Mouse (Mus musculus): ENCODE measurements around the gene Fitm2. TPM values are rescaled to one million over a fixed set of nuclear protein-coding genes. Genes with fewer than 3 reads are reported as not detected.

Gene Fitm2
- 10 to 100 TPM; 19.2 to 20.9 TPM for total RNA-seq (2021)

DNA sequence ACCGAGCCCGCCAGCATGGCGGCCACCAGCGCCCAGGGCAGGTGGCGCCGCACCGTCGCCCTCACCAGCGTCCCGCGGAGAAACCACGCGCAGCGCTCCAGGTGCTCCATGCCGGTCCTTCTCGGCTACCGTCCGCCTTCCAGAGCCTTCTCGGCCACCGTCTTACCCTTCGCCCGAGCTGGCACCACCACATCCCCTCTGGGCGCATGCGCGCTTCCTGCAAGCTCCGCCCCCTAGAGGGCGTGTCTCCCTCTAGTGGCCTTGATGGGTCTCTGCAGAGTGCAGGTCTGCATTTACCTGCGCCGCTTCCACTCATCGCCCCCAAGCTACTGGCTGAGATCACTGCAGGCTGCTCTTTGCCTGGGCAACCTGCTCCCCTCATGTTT lies at the start of gene Fitm2:
TSS of gene Fitm2 (minus strand) at position 164 of the 386 bp plus-strand sequence.
- peak; percentile 94 for DNase-seq

DNA sequence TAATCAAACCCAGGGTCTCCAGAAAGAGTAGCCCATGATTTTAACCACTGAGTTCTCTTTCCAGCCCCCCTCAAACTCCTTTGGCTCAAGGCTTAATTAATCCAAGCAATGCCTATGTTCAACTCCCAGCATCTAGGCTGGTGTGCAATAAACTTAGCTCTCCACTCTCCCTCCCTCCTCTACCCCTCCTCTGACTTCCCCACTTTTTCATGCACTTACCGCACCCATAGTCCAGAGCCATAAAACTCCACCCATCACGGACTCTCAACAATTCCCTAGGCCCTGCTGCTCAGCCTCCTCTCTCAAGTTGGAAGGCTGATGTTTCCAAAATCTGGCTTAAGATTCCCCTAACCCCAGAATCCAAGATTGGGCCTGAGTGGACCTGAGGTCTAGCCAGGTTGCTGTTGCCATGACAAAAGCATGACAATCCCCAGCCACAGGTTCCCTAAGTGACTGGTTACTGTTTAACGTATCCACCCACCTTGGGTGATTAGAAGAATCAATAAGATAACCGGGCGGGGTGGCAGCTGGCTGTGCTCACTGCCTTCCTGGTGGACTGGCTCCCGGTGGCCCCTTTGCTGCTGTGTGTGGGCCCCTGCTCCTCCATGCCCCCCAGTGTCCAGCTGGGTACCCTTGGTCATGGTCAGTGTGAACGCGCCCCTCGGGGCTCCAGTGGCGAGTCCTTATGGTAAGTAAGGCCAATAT lies 34.0 kb upstream of the Fitm2 start, which contains the start of gene Hnf4a:
TSS of gene Hnf4a (plus strand) at position 509 of the 705 bp plus-strand sequence.
- no peak for DNase-seq

DNA sequence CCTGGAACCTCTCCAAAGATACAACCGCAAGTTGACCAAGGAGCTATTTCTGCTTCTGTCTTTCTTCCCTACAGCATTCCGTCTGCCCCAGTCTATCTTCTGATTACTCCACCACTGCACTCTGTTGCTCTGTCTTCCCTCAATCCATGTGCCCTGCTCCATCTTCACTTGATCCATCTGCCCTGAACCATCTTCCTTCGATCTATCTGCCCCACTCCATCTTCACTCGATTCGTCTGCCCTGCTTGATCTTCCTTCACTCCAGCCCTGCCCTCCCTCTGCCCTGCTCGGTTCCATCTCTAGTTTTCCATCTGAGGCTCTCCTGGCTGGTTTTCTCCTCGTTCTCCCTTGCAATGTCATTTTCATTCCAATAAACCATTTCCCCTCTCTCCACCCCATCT lies 30.8 kb upstream of the Fitm2 start:
- DNase-seq: no peak

DNA sequence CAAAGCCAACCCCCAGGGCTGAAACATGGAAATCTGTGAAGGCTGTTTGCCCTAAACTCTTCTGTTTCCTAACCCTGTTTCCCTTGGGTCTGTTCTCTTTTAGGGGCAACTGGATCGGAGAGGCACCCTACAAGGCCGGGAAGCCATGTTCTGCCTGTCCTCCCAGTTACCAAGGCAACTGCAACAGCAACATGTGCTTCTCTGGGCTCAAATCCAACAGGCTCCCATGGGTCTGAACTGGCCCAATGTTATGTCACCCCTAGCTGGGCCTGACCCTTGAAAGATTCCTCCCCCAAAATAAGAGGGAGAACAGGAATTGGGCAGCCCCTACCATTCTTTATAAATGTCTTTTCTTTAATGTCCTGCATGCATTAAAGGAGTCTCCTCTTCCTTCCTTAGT lies 29.8 kb upstream of the Fitm2 start:
- no peak for DNase-seq

DNA sequence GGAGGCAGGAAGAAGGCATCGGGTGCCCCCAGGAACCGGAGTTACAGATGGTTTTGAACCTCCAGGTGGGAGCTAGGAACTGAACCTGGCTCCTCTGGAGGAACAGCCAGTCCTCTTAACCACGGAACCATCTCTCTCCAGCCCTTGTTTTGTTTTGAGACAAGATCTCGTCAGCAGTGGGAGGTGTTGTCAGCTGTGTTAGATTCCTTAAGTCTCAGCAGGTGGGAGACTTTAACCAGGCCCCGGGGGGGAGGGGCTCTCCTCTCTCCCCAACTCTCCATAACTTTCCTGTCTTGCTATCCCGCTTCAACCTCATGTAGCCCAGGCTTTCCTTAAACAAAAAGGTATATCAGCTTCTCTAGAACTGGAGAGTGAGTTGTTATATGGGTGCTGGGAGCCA lies 22.0 kb upstream of the Fitm2 start:
- DNase-seq: no peak

DNA sequence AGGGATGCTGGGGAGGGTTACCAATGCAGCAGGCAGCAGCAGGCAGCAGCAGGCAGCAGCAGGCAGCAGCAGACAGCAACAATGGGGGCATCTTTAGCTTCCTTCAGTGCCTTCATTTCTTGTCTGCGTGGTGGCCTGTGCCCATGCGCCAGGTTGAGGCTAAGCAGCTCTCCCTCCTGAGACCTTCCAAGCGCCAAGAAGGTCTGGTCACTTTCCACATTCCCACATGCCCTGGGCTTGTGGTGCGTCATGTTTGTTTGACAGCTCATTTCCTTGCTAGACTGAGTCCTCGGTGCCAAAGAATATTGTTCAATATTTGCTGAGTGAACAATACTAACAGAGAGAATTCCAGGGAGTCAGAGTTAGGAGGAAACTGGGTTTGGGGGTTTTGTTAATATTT lies 21.5 kb upstream of the Fitm2 start:
- no peak for DNase-seq

DNA sequence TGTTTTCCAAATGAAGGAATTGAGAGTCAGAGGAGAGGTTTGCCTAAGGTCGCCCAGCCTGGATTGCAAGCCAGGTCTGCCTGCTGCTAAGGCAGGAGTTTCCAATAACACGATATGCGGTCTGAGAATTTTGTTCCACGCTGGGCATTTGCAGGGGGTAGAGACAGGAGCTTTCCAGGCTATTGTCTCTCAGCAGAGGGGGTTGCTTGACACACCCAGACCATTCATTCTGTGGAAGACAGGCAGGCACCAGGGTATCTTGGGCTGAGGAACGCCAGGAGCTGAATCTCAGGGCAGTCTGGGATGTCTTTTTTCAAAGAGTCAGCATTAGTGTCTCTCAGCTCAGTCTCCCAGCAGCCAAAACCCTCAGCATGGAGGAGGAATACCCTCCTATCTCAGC lies 20.6 kb upstream of the Fitm2 start:
- DNase-seq: no peak

DNA sequence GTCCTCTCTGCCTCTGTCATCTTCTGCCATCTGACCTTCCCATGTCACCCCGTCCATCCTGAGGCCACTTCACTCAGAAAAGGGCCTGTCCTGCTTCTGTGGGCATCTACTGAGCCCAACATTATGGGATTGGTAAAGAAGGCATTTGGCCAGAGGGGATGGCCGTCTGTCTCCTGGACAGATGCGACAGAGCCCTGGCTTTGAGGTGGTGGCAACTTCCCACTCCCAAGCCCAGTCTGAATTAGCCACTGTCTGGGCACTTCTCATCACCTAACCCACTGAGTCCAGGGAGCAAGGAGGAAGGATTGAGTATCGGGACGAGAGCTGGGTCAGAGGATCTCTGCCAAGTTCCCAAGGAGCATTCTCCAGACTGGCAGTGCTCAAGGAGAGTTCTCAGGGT lies 19.6 kb upstream of the Fitm2 start, which contains the start of gene R3hdml:
TSS of gene R3hdml (plus strand) at position 301 of the 400 bp plus-strand sequence.
- DNase-seq: no peak

DNA sequence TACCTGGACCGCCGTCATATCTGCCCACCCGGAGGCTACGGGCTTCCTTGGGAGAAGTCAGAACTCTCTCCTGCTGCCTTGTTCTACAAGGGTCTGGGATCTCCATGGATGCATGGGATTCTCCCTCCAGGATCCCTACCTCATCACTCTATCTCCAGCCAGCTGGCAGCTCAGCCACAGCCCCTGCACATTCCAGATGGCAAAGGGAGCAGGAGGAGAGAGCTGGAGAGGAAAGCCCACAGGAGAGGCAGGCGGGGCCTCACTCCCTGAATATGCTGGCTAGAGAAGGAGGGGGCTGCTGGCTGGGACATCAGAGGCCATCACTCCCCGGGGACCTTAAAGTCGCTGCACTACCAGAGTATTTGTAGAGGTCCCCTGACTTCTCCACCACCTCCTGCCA lies 18.9 kb upstream of the Fitm2 start:
- no peak for DNase-seq

DNA sequence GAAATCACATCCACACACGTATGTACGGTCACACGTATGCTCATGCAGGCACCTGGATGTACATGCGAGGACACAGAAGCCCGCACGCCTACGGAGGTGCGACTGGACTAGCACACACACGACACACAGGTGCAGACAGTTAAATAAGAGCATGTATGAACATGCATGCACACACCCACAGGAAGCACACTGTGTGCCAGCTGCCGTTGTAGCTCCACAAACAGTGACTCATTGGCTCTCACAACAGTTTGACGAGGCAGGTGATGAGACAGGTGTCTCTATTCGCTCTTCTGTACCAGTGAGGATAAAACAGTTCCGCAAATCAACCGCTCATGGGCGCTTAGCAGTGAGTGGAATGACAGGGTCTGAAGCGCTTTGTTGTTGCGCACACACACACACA lies 18.2 kb upstream of the Fitm2 start:
- no peak for DNase-seq

DNA sequence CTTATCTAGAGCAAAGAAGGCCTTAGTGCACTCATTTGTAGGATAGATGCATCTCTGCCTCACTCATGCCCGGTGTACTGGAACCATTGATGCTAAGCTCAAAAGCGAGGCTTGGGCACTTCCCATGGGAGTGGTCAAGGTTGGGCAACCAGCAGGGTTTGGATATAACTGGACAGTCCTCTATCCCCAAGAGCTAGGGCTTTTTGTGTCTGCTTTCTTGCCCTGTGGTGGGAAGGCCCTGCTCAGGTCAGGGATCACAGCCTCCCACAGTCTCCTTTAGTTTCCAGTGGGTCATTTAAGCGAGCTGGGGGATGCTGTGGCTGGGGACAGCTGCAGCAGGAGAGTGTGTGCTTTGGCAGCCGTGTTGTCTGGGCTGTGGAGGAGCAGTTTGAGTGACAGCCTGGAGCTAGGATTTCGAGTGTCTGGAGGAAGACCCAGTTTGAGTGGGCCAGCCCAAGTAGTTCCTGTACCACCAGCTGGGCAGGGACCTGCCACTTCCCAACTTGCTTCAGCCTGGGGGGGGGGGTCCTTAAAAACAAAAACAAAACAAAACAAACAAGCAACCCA lies 17.4 kb upstream of the Fitm2 start:
- no peak for DNase-seq

DNA sequence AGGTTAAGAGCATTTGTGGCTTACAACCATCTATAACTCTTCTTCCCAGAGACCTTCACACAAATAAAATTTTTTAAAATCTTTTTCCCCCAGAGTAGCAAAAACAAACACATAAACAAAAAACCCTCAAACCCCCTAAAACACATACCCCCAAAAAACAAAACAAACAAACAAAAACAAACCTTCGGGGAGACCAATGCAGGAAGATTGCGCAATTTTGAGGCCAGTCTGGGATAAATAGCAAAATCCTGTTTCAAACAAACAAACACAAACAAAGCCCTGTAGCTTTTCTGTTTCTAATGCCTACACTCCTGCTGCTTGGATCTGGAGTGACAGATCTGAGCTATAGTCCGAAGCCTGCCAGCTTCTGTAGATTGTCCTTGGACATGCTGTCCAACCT lies 14.9 kb upstream of the Fitm2 start:
- no peak for DNase-seq

DNA sequence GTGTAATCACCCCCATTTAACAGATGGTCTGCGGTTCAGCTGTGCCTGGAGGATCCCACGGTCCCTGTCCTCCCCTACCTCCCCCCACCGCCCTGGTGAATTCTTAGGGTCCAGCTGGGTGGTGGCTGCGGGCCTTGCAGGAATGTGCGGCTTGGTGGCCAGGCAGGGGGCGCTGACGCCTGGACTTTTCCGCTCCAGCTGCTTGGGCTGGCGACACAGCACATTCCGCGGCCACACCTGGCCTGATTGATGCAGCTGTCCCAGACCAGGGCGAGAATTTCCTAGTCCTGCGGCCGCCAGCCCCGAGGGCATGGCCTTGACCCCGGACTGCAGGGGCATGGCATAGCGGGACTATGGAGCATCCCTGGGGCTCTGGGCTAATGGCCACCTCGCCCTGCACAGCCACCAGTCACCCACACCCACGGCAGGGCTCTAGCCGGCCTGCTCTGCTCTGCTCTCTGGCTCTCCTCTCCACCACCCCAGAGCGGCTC lies 9.2 kb upstream of the Fitm2 start:
- no peak for DNase-seq

DNA sequence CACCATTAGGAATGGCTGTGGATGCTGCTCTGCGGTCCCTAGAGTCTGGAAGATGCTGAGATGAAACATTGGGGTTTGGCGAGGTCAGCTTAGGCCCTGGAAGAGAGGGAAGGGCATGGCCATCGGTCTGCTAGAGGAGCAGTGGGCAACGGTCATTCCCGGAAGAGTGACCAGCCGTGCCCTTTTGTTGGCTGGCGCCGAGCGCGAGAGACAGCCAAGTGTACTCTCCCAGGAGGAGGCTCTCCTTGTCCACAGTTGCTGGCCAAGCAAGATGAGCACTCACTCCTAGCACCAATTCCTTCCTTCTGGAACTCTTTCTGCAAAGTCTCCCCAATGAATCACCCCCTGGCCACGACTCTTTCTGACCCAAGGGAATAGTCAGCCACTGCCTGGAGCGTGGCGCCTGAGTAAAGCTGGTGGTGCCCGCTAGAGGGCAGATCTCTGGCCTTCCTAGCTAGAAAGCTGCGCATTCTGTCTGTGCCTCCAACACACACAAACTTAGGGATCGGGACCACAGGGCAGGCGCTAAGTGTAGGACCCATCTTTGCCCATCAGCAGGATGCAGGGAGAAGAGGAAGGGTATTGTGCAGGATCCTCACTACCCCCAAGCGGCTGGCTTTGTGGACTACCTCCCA lies 7.9 kb upstream of the Fitm2 start:
- no peak for DNase-seq

DNA sequence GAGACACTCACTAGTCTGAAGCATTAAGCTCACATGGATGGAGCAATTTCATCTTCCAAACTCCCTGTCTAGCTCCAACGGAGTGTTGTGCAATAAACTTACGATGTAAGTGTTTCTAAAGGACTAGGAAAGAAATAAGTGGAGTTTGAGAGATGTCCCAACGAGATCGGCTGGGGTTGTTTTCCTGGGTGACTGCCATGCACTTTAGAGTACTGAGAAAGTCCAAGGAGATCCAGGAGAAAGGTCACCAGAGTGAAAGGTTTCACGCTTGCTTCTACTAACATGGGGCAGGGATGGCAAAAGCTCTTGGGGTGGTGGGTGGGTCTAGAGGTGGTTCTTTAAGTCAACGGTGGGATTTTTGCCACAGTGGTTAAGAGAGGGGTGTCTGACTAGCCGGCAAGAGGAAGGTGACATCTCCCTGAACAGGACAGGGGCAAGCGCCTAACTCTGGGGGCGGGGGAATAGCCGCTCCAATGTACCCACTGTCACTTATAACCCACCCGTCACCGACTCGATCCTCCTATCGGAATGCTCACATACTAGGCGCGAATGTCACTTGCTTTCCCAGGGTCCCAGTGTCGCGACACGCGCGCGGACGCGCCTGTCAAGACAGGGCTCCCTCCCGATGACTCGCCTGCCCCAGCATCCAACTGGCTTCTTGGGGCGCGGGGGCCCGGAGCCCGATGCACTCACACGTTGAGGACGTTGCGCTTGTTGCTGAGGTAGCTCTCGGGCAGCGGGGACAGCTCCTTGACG lies 541 bp downstream of the Fitm2 start:
- no peak for DNase-seq

DNA sequence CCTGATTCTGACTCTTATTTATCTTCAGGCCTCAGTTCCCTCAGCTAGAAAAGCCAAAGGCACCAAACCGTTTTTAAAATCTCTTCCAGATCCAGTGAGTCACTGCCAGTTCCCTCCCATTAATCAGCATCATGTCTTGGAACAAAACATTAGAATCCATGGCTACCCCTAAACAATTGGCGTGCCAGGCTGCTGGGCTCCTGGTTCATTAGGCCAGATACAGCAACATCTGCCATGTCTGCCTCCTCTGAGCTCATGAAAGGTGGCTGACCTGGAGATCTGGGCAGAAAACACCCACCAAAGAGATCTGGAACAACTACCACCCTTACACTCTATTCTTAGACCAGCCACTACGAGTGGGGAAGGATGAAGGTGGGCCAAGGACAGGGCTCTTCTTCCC lies 1.3 kb downstream of the Fitm2 start:
- no peak for DNase-seq

DNA sequence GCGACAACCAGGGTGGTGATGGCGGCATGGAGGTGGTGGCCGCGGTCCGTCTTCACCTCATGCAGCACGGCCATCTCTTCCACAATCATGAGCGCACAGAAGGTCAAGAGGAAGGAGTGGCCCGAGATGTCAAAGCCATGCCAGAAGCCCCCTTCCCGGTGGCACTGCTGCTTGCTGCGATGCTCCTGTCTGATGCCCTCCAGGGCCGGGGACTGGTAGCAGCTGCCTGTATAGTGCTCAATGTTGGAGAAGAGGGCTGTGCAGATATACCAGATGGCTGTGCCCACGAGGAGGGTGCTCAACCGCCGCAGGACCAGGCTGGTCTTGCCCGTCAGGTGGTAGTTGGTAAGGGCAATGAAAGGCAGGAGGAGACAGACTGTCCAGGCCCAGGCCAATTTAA lies 2.7 kb downstream of the Fitm2 start:
- DNase-seq: no peak

DNA sequence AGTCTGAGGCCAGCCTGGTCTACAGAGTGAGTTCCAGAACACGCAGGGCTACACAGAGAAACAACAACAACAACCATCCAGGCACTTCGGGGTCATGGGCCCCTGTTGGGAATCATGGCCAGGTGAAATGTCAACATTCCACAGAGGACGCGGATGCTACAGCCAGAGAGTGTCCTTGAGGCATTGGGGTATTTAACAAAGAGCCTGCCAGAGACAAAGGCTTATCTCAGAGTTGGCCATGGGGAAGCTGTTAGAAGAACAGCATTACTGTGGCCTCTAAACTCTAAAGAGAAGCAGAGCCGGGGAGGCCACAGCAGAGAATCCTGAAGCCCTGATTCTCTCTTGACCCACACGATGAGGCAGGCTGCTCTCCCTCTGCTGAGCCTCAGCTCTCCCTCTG lies 3.6 kb downstream of the Fitm2 start:
- DNase-seq: no peak

DNA sequence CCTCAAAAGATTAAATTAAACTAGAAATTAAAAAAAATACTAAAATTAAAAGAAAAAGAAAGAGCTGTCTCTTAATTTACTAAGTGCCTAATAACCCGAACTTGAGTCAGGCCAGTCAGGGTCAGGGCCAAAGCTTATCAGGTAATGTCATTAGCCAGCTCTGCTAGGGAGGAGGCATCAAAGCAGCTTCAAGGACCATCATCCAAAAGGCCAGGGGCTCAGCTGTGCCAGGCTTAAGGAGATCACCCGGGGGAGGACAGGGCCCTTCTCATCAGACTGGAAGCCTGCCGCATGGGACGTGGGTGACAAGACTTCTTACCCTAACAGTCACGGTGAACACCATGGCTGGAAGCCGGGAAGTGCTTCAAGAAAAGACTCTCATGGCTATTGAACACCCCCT lies 4.8 kb downstream of the Fitm2 start:
- no peak for DNase-seq

DNA sequence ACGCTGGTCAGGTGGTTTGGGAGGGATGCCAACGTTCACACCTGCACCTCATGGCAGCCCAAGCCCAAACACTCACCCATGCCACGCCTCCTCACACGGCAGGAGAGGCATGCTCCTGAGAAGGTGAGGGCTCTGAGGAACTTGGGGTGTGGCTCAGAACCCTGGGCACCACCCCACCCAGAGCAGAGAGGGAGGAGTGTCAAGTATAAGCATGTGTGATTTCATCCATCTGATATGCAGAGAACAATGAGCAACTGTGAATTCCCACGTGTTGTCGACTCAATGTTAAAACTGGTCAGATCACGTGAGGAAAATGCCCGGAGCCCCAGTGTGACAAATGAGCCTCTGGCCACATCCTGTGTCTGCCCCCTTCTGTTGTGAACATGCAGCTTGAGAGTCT lies 5.7 kb downstream of the Fitm2 start:
- DNase-seq: no peak

DNA sequence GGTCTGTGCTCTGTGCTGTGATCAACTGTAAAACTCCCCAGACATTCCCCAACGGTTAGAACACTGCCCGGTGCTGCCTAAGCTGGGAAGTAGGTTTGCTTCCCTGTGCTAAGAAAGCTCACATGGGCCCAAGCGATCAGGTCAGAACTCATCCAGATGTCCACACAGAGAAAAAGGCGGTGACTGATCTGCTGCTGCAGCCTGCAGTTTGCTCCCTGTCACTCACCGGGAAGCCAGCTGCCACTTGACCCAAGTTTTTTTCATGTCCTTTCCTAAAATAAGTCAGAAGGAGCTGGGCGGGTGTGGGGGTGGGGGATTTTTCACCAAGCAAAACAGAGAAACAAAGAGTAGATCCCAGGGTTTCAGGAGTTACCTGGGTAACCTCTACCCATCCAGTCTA lies 7.9 kb downstream of the Fitm2 start:
- no peak for DNase-seq

DNA sequence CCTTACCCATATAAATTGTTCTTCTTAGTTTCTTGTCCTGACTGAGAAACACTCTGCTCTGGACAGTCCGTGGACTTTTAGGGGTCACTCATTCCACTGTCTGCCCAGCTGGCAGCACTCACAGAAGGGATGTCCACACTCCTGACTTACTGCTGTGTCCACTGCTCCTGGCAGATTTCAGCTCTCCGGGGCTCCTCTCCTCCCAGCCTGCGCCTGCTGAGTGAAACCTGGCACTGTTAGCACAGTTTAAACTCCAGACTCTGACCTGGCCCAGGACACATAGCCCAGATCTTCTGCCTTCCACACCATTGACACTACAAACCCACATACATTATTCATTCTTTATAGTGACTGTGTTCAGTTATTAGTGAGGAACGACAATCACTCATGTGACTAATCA lies 8.4 kb downstream of the Fitm2 start:
- DNase-seq: no peak

DNA sequence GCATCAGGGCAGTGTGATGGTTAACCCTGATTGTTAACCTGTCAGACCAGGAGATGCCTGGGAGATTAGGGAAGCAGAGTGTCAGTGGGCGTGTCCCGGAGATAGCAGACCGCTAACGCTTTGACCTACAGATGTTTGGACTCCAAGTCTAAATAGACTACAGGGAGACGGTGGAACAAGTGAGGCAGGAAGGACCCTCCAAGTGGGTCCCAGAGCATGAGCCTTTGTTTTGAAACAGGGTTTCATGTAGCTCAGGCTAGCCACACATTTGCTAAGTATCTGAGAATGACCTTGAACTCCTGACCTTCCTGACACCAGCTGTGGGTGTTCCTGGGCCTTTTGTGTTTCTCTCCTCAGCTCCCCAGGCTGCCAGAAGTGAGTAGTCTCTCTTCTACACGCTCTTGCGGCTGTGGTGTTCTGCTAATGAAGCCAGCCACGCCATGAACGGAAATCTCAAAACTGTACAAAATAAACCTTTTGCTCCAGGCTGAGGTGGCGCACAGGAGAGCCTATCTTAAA lies 9.1 kb downstream of the Fitm2 start:
- no peak for DNase-seq
